Comparison of ENCODE assay signal across 15 mouse cellular contexts in genomic region chr15:32324105-32324504, GRCm38 (mm10).
DNase-seq lines count a peak whose midpoint lies in the region; ATAC-seq and TF ChIP-seq lines count a peak whose summit lies in the region.
"Had no signal": no experiment of that assay in that cellular context is flagged by ENCODE, and none has a peak within 500 bp of the region (broad histone marks: within the 10 kb centered on the region; RNA-seq: fewer than 3 reads in every experiment).

No protein-coding gene starts in this region.

- peaks cover 6% of the 10 kb centered on the region for H3K4me1 ChIP-seq in forebrain, embryonic 13.5 days
- peaks cover 6% of the 10 kb centered on the region for H3K4me1 ChIP-seq in forebrain, embryonic 12.5 days
- H3K4me1 ChIP-seq in thymus, adult 2 months (replicated peaks; ENCODE audit: control insufficient read depth, insufficient read depth, low read length) = no peaks in the 10 kb centered on the region
- H3K4me1 ChIP-seq: hindbrain, embryonic 15.5 days had no signal

- no peaks in the 10 kb centered on the region for H3K27me3 ChIP-seq in forebrain, embryonic 13.5 days
- no peaks in the 10 kb centered on the region for H3K27me3 ChIP-seq in forebrain, embryonic 12.5 days
- H3K27me3 ChIP-seq in thymus, adult 2 months (ENCODE audit: control insufficient read depth, insufficient read depth, low read length) = no peaks in the 10 kb centered on the region
- H3K27me3 ChIP-seq: embryonic facial prominence, embryonic 13.5 days; hindbrain, embryonic 15.5 days; limb, embryonic 13.5 days; lung, embryonic 15.5 days had no signal

- no peak overlapping the region for H3K4me2 ChIP-seq in forebrain, embryonic 13.5 days
- no peak overlapping the region for H3K4me2 ChIP-seq in forebrain, embryonic 12.5 days
- H3K4me2 ChIP-seq: embryonic facial prominence, embryonic 13.5 days; hindbrain, embryonic 15.5 days; limb, embryonic 13.5 days; lung, embryonic 15.5 days had no signal

- peak; percentile 57; the same call in 1 of the 2 replicates for ATAC-seq in forebrain, embryonic 13.5 days
- no peak for ATAC-seq in forebrain, embryonic 12.5 days (ENCODE audit: low FRiP score)
- no peak for ATAC-seq in CD4-positive, CD25-positive, alpha-beta regulatory T cell, adult 4 months

- no peak overlapping the region for H3K27ac ChIP-seq in forebrain, embryonic 13.5 days
- no peak overlapping the region for H3K27ac ChIP-seq in forebrain, embryonic 12.5 days
- no peak overlapping the region for H3K27ac ChIP-seq in thymus, adult 2 months (ENCODE audit: control insufficient read depth, insufficient read depth, low read length)
- H3K27ac ChIP-seq: embryonic facial prominence, embryonic 13.5 days; hindbrain, embryonic 15.5 days; limb, embryonic 13.5 days; lung, embryonic 15.5 days; midbrain, embryonic 10.5 days had no signal

- TF ChIP-seq CTCF in thymus, adult 2 months (IDR thresholded peaks at IDR 0.05; ENCODE audit: borderline replicate concordance, control insufficient read depth, extremely low read depth, insufficient read depth, low read length, poor library complexity) = no peak

- H3K36me3 ChIP-seq in forebrain, embryonic 13.5 days (ENCODE audit: poor library complexity, severe bottlenecking) = no peaks in the 10 kb centered on the region
- H3K36me3 ChIP-seq in forebrain, embryonic 12.5 days (replicated peaks) = no peaks in the 10 kb centered on the region
- no peaks in the 10 kb centered on the region for H3K36me3 ChIP-seq in thymus, adult 2 months (ENCODE audit: control insufficient read depth, insufficient read depth, low read length)
- H3K36me3 ChIP-seq: embryonic facial prominence, embryonic 13.5 days; G1E; hindbrain, embryonic 15.5 days; limb, embryonic 13.5 days; lung, embryonic 15.5 days; midbrain, embryonic 10.5 days had no signal

- 69% methylated on average over 7 of the region's 7 CpGs for WGBS in forebrain, embryonic 13.5 days
- 70% methylated on average over 7 of the region's 7 CpGs for WGBS in forebrain, embryonic 12.5 days
- 86% methylated on average over 7 of the region's 7 CpGs for WGBS in thymus, adult 2 months

- no peak overlapping the region for H3K9ac ChIP-seq in forebrain, embryonic 13.5 days
- no peak overlapping the region for H3K9ac ChIP-seq in forebrain, embryonic 12.5 days
- H3K9ac ChIP-seq: embryonic facial prominence, embryonic 13.5 days; hindbrain, embryonic 15.5 days; limb, embryonic 13.5 days; lung, embryonic 15.5 days had no signal

- no peak overlapping the region for H3K4me3 ChIP-seq in forebrain, embryonic 13.5 days
- H3K4me3 ChIP-seq in forebrain, embryonic 12.5 days (replicated peaks) = no peak overlapping the region
- H3K4me3 ChIP-seq in thymus, adult 2 months (ENCODE audit: control insufficient read depth, insufficient read depth, low read length) = no peak overlapping the region
- H3K4me3 ChIP-seq: embryonic facial prominence, embryonic 13.5 days; hindbrain, embryonic 15.5 days; limb, embryonic 13.5 days; lung, embryonic 15.5 days; midbrain, embryonic 10.5 days had no signal

- H3K9me3 ChIP-seq in forebrain, embryonic 13.5 days (replicated peaks) = no peaks in the 10 kb centered on the region
- no peaks in the 10 kb centered on the region for H3K9me3 ChIP-seq in forebrain, embryonic 12.5 days
- H3K9me3 ChIP-seq: embryonic facial prominence, embryonic 13.5 days; G1E; hindbrain, embryonic 15.5 days; limb, embryonic 13.5 days; lung, embryonic 15.5 days; midbrain, embryonic 10.5 days had no signal

- peak; percentile 75 for DNase-seq in brain, adult 2 months (ENCODE audit: low read depth, low spot score)
- DNase-seq in cerebellum, postnatal 14 days = peak; percentile 55 to 60
- peak; percentile 62 for DNase-seq in layer of hippocampus, adult 9-11 months
- DNase-seq in thymus, adult 2 months = no peak
- DNase-seq in spleen, postnatal 14 days (ENCODE audit: low spot score in 2 of 2) = no peak
- DNase-seq: thymus, postnatal 4 days had no signal

- no peak for TF ChIP-seq POLR2A in thymus, adult 2 months (IDR thresholded peaks at IDR 0.05; ENCODE audit: control insufficient read depth, extremely low read depth, insufficient read depth, low read length, poor library complexity)

Comparison
In these comparisons a context has a peak if more than half of its experiments do, and no peak if none do; other contexts are left out.
1. DNase-seq: peak in brain, adult 2 months (single experiment), cerebellum, postnatal 14 days (2 of 2) and layer of hippocampus, adult 9-11 months (single experiment); none in thymus, adult 2 months (single experiment) and spleen, postnatal 14 days (0 of 2).